Mouse (Mus musculus): ENCODE results near the gene Mmachc.

Gene Mmachc

DNA sequence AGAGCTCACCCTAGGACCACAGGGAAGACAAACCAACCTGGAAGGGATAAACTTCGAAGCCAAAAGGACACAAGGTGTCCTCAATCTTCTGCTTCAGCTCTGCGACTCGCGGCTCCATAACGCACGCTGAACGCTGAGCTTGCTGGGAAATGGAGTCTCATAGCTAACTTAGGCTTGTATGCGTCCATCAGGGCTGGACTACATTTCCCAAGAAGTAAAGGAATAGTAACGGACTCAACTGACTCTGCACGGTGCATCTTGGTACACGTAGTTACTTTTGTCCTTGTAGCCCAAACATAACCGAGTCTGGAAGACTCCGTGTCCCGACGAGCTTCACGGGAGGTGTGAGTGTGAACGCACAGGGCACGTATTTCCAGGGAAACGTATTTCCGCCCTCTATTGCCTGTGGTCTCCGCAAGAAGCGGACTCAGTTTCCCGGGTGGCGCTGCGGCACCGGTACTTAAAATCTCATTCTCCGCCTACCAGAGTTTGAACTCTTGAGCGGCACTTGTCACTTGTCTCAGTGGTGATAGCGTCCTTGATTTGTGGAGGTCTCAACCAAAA is at the start of gene Mmachc, which contains the start of gene Ccdc163:
Mmachc (minus strand) TSS at position 206 of the 564 bp plus-strand sequence.
Ccdc163 (plus strand) TSS at position 309 of the 564 bp plus-strand sequence.
- peak; percentile 92 to 98 for DNase-seq

DNA sequence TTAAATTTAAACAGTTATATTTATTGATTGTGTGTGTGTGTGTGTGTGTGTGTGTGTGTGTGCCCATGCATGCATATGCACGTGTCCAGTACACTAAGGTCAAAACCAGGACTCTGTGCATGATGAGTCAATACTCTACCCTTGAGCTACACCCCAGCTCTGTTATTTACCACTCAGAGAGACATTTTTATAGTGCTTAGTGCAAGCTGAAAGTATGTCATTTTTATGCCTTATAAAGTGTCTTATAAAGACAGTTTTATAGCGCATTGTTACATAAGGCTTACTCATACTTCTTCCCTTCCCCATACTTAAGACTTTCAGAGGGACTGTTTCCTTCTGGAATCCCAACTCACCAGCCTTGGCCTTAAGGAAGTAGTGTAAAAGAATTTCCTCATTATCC is 41.5 kb upstream of the Mmachc start:
- DNase-seq: no peak

DNA sequence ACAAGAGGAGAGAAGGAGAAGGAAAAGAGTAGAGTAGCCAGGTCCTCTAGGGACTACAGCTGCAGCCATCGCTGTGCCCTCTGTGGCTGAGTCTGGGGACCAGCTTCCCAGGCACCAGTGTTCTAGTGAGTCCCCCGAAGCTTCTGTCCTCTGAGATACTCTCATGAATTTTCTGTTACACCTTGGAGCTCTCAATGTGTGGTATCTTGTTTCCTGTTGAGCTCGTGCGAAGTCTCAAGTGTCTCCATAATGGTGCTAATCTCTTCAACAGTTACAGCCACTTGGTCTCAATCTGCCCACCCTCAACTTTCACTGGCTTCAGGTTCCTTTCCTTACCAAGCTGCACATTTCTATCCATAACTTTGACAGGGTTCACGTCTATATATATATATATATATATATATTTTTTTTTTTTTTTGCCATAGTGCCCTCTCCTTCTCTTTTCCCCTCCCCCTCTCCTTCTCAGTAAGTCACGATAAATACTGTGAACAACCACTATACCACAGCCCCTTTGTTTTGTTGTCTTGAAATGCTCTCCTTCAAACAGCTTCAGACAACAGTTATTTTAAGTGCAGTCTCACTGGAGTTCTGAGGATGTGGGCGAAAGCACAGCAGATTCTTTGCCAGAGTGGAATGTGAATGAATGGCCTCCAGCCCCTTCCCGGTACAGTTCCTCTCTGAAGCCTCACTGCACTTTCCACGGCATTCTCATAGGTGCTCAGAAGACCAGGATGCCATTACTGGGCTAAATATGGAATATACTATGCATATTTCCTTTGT is 31.0 kb upstream of the Mmachc start:
- no peak for DNase-seq

DNA sequence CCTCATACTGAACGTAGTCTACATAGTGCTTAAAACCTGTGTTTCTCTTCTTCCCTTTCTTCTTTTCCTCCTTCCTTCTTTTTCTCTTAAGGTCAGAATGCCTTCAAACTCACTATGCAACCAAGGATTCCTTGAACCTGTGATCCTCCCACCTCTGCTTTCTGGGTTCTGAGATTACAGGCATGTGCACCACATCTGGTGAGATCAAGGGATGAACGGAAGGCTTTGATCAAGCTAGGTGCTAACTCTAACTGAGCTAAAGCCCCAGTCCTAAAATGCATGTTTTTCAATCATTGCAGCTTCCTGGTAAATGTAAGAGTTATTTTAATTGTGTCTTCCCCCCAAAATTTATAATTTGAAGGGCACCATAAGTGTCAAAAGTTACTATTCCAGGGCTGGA is 26.8 kb upstream of the Mmachc start:
- DNase-seq: no peak

DNA sequence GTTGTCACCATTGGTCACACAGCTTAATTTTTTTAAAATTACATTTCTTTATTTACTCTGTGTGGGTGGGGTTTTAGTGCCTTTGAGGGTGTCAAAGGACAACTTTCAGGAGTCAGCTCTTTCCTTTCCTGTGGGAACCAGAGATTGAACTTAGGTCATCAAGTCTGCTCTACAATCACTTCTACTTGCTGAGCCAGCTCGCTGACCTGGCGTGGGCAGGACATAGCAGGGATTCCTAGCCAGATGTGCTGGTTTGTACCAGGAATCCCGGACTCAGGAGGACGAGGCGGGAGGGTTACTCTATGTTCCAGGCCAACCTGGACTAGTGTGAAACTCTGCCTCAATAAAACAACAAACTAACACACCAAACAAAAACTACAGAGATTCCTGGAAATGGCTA is 24.1 kb upstream of the Mmachc start:
- DNase-seq: peak; percentile 58 to 65

GRCm38 (mm10) chr4:116731077-116731476 is 22.9 kb upstream of the Mmachc start:
- no peak for DNase-seq

GRCm38 (mm10) chr4:116729532-116729931 is 21.3 kb upstream of the Mmachc start:
- peak in 1 of 2 experiments; percentile 19 for DNase-seq

GRCm38 (mm10) chr4:116727401-116727800 is 19.2 kb upstream of the Mmachc start:
- peak in 1 of 2 experiments; percentile 57 for DNase-seq

DNA sequence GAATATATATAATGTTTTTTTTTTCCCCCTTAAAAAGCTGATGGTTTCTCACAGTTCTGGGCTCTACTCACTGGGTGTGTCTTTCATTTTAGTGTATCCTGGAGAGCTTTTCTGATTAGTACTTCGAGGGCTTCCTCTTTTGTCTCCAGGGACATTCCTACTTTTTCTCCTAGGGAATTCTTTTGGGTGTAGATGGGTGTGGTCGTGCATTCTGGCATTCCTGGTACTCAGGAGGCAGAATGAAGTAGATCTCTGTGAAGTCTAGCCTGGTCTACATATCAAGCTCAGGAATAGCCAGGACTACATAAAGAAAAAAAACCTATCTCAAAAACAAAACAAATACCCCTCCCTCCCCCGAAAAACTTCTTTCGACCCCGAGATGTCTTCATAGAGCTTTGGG is 17.2 kb upstream of the Mmachc start:
- no peak for DNase-seq

DNA sequence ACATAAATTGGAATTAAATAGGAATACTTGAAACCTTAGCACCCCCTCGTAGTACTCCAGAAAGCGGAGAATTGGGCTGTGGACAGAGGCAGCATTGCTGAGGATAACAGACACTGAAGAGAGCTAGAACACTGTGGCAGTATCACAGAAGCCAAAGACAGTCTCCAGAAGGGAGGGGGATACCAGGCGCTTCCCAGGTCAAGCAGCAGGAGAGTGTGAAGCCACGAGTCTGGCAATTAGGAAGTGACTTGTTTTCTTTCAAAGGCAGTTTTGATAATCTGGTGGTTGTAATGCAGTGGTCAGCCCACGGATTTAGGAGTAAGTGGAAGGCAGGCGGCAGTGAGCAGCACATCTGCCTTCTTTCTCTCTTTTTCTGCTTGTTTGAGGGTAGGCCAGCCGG is 14.0 kb upstream of the Mmachc start:
- no peak for DNase-seq

DNA sequence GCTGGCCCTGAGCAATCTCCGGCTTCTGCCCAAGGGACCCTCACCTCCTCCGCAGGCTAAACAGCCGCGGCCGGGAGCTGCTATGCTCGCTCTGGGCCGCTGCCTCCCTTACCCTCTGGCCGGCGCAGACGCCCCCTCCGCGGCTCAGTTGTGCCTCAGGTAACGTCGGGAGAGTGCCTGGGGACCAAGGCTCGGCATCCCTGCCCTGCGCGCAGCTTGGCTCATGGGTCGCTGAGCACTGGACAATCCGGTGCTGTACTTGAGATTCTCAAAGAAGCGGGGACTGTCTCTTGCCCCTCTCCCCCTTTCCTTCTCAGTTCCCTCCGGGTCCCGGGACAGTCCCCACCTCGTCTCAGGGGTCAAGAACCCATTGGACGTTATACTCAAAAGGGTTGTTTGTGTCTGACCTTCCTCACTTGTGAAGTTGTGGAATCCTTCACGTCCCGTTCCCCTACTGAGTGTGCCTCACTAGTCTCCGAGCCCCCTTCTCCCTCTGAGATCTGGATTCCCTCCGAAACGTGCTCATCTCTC is 13.0 kb upstream of the Mmachc start:
- no peak for DNase-seq

- peak; percentile 94 to 99 for DNase-seq
Measured at GRCm38 (mm10) chr4:116720343-116721097, 12.3 kb upstream of the Mmachc start, which contains the start of gene Tesk2. Gene Tesk2, plus strand, starts transcription at chr4:116720948.

DNA sequence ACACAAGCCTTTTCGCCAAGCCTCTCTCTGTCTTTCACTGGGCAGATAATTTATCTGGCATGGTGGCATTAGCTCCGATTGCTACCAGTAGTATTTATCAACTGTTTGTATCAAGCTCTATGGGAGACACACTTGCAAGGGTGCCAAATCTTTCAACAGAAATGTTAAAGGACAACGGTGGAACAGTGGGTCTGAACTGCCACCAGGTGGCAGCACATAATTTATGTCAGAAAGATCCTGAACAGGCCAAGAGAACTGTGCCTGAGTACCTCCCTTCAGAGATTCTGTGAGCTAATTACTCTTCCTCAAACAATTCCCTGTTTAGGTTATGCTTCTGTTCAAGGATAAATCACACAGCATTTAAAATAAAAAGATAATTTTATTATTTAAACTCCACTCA is 11.2 kb upstream of the Mmachc start:
- DNase-seq: peak; percentile 78 to 84

DNA sequence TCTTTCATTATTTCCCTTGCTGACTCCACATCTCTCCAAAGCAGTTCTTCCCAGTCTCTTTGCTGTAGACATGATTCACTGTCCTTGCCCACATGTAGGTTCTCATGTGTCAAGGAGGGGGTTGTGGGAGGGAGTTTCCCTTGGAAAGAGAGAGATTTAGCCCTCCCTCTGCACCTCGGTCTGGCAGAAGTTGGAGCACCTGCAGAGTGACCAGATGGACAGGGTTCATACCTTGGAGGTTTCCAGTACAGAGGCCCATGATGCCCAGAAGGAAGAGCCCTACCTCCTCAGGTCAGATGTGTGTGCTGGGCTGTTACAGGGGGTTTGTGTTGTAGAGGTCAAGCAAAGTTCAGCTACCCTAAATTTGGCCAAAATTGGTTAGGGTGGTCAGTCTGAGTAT is 4.3 kb upstream of the Mmachc start:
- DNase-seq: no peak

DNA sequence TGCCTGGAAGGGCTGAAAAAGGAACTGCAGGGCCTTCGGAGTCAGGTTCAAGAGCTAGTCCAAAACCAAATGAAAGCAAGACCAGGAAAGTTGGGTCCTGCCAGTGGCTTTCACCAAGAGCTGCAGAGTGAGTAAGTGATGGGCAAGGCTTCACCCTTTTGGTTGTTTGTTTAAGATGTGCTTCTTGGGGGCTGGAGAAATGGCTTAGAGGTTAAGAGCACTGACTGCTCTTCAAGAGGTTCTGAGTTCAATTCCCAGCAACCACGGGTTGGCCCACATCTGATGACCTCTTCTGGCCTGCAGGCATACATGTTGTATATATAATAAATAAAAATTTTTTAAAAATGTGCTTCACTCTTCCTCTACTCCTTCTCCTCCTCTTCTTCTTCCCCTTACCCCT is 1.9 kb upstream of the Mmachc start:
- no peak for DNase-seq

DNA sequence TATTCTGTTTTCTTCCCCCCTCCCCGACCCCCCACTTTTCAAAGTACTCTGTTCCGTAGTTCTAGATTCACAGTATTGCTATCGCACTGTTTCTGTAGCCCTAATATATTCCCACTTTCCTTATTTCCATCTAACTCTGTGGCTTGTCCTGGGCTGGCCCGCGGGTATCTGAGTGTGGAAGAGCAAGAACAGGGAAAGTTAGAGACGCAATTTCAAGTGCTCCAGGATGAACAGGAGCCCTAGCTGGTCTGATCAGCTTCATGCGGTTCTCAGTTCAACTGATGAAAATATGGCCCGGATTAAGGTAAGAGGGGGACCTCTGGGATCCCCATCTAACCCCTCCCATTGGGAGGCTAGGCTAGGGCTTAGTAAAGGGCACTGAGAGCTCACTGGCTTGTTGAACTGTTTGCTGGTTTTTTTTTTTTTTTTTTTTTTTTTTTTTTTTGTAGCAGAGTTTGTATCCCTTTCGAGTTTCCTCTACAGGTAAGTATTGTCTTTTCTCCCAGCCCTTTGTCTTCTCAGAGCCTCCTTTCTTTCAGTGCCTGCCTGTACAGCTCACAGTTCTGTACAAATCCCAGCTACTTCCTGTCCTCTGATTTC is 685 bp upstream of the Mmachc start:
- DNase-seq: no peak

GRCm38 (mm10) chr4:116707666-116708065 is 540 bp downstream of the Mmachc start:
- no peak for DNase-seq

- DNase-seq: peak; percentile 70 to 91
Measured at GRCm38 (mm10) chr4:116703804-116704203, 4.4 kb downstream of the Mmachc start.

GRCm38 (mm10) chr4:116700964-116701363 is 7.2 kb downstream of the Mmachc start:
- no peak for DNase-seq

GRCm38 (mm10) chr4:116698693-116699342 is 9.4 kb downstream of the Mmachc start:
- peak; percentile 58 to 81 for DNase-seq

GRCm38 (mm10) chr4:116693785-116694184 is 14.4 kb downstream of the Mmachc start:
- DNase-seq: no peak

- no peak for DNase-seq
Measured at GRCm38 (mm10) chr4:116692146-116692545, 16.1 kb downstream of the Mmachc start.
